Mouse (Mus musculus) forebrain, embryonic 11.5 days (tissue): ENCODE data around the gene Sprn. TPM values are rescaled to one million over a fixed set of nuclear protein-coding genes. Genes with fewer than 3 reads are reported as not detected.
"Not testable (repeated sequence)": the region's sequence is repeated elsewhere in the genome, so short reads cannot be mapped to it uniquely, and the experiment has no call there.

Experiments used
- ATAC-seq: fragments of 200-750 bp; cut with Nextera tagmentation; replicated peaks from 2 replicates; pipeline ENCODE4 v1.8.0; 2017; ENCODE audit warnings: moderate TSS enrichment; ENCODE audit not compliant: low FRiP score
- DNase-seq: peaks from one replicate; pipeline ENCODE4 v3.0.0-alpha.2; 2017; ENCODE audit warnings: low spot score
- H3K27ac ChIP-seq: fragments of 300-500 bp; sonication (generic); 2 replicates; pipeline ENCODE4 v1.5.1; 2014; ENCODE audit warnings: low read depth, low read length
- H3K27me3 ChIP-seq: fragments of 300-500 bp; sonication (generic); 2 replicates; pipeline ENCODE4 v1.6.1; 2014; ENCODE audit warnings: mild to moderate bottlenecking, low read length, mixed read lengths; ENCODE audit not compliant: control insufficient read depth, insufficient read depth
- H3K36me3 ChIP-seq: fragments of 300-500 bp; sonication (generic); 2 replicates; pipeline ENCODE4 v1.6.1; 2014; ENCODE audit warnings: mild to moderate bottlenecking, low read length, moderate library complexity, mixed read lengths; ENCODE audit not compliant: control insufficient read depth, insufficient read depth
- H3K4me1 ChIP-seq: fragments of 300-500 bp; sonication (generic); replicated peaks from 2 replicates; pipeline ENCODE4 v1.6.1; 2014; ENCODE audit warnings: low read length, mixed read lengths; ENCODE audit not compliant: control insufficient read depth, insufficient read depth
- H3K4me2 ChIP-seq: fragments of 300-500 bp; sonication (generic); 2 replicates; pipeline ENCODE4 v1.6.1; 2014; ENCODE audit warnings: low read depth, mild to moderate bottlenecking, low read length, moderate library complexity, mixed read lengths; ENCODE audit not compliant: severe bottlenecking
- H3K4me3 ChIP-seq: fragments of 300-500 bp; sonication (generic); 2 replicates; pipeline ENCODE4 v1.5.1; 2014; ENCODE audit warnings: low read depth, low read length
- H3K9ac ChIP-seq: fragments of 300-500 bp; sonication (generic); 2 replicates; pipeline ENCODE4 v1.6.1; 2014; ENCODE audit warnings: low read length
- H3K9me3 ChIP-seq: fragments of 300-500 bp; sonication (generic); 2 replicates; pipeline ENCODE4 v1.6.1; 2016; ENCODE audit warnings: low read length, mixed read lengths; ENCODE audit not compliant: control insufficient read depth
- WGBS: fragments of 180-500 bp; shearing (Covaris S2); extraction: QIAGEN DNeasy Blood & Tissue Kit; methylation state at CpG from one replicate; pipeline ENCODE4 v1.1.7; 2014; 5-methylcytosine and 5-hydroxymethylcytosine counted together
- polyA plus RNA-seq: library from polyadenylated mRNA; unstranded; fragments of >200 nt; fragmentation: Nextera tagmentation; extraction: Ambion mirVana; gene quantifications from 2 replicates; pipeline ENCODE4 v1.2.1, GENCODE M21; 2014

The Sprn gene
- polyA plus RNA-seq, 1 experiment from 2014 or later, result 0.68 TPM

- no peaks in the 10 kb centered on the region for H3K36me3 ChIP-seq
- peak; percentile 98 for DNase-seq
- no peaks in the 10 kb centered on the region for H3K27me3 ChIP-seq
- peak; percentile 98 for ATAC-seq
- peak within 1 kb of the TSS; percentile 96 for H3K9ac ChIP-seq
- peak within 1 kb of the TSS; percentile 85 for H3K4me2 ChIP-seq
- WGBS, result 2% methylated on average over 39 of the region's 39 CpGs
- H3K4me3 ChIP-seq, result peak within 1 kb of the TSS; percentile 72
- H3K9me3 ChIP-seq, result no peaks in the 10 kb centered on the region
- 0 out of 2 replicates have a peak, but pooled peaks cover 2% of the 10 kb centered on the region for H3K4me1 ChIP-seq
- peak within 1 kb of the TSS; percentile 46; the same call in 1 of the 2 replicates for H3K27ac ChIP-seq
Measured at GRCm38 (mm10) chr7:140137135-140138020, 17.3 kb downstream of the Sprn start, which contains the start of gene Mtg1. TSS of gene Mtg1 (plus strand) at chr7:140137564.

DNA sequence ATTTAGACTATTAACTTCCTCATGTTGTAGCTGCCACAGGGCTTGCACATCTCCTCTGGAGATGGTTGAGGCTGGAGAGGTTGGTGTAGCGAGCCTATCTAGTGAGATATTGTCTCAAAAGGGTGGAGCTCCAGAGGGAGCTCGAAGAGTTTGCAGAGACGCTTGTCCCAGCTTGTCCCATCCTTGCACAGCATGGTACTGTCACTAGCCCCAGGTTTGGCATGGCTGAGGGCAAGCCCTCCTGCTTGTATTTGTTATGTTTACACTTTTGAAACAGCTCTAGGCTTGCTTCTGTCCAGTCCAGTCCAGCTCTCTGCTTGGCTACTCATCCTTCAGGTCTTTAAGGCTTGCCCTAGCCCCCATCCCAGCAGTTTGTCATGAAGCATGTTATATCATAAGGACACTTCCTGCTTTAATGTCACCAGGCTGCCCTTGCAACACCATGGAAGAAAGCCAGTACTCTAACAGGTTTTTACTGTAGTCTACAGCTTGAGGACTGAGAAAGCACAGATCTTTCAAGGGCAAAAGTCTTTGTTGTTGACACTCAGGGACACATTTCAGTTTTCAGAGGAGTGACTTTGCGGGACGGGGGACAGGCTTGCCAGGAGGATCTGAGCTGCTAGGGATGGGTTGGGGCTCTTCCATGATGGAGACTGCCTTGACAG is 19.4 kb downstream of the Sprn start:
- H3K9me3 ChIP-seq, result no peaks in the 10 kb centered on the region
- no peak overlapping the region for H3K4me2 ChIP-seq
- H3K9ac ChIP-seq, result no peak overlapping the region
- no peaks in the 10 kb centered on the region for H3K36me3 ChIP-seq
- 93% methylated on average over 5 of the region's 5 CpGs for WGBS
- H3K27me3 ChIP-seq, result no peaks in the 10 kb centered on the region
- no peak overlapping the region for H3K4me3 ChIP-seq
- H3K27ac ChIP-seq, result no peak overlapping the region
- ATAC-seq, result no peak
- 0 out of 2 replicates have a peak, but pooled peaks cover 2% of the 10 kb centered on the region for H3K4me1 ChIP-seq
- DNase-seq, result no peak

DNA sequence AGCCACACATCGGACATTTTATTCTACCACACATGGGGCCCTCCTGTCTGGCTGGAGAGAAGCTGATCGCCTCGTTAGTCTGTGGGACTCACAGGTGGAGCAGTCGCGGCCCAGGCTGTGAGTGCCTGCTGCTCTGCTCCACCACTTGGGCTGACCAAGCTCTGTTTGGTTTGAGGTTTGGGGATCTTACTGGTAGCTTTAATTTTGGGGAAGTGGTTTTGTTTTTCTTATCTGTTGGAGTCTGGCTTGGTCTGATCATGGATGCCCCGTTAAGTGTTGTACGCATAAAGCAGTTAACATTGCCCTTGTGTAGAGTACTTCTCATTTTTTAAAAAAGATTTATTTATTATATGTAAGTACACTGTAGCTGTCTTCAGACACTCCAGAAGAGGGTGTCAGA is 20.6 kb downstream of the Sprn start:
- DNase-seq, H3K27ac ChIP-seq: not testable (repeated sequence)
- 91% methylated on average over 5 of the region's 7 CpGs for whole genome bisulfite sequencing

GRCm38 (mm10) chr7:140132184-140132583 is 22.5 kb downstream of the Sprn start:
- H3K36me3 ChIP-seq, H3K27me3 ChIP-seq, ATAC-seq, H3K9ac ChIP-seq, H3K27ac ChIP-seq, DNase-seq, H3K4me1 ChIP-seq, H3K9me3 ChIP-seq, H3K4me3 ChIP-seq, H3K4me2 ChIP-seq: not testable (repeated sequence)
- WGBS, result 93% methylated on average over 7 of the region's 7 CpGs

More for the DNA sequence above, 20.6 kb downstream of the Sprn start:
- ATAC-seq, H3K4me3 ChIP-seq, H3K4me2 ChIP-seq, H3K27me3 ChIP-seq, H3K9ac ChIP-seq, H3K36me3 ChIP-seq, H3K9me3 ChIP-seq, H3K4me1 ChIP-seq: not testable (repeated sequence)

GRCm38 (mm10) chr7:140127911-140128310 is 26.8 kb downstream of the Sprn start:
- Histone ChIP-seq H3K4me1 (peaks cover 3% of the 10 kb centered on the region; the same call in 1 of the 2 replicates), H3K36me3 (no peaks in the 10 kb centered on the region), H3K4me3 (no peak overlapping the region), H3K4me2 (no peak overlapping the region), H3K27me3 (no peaks in the 10 kb centered on the region), H3K9ac (no peak overlapping the region), H3K9me3 (no peaks in the 10 kb centered on the region), H3K27ac (no peak overlapping the region)
- ATAC-seq (no peak), DNase-seq (no peak)
- WGBS, result 85% methylated on average over 2 of the region's 2 CpGs

DNA sequence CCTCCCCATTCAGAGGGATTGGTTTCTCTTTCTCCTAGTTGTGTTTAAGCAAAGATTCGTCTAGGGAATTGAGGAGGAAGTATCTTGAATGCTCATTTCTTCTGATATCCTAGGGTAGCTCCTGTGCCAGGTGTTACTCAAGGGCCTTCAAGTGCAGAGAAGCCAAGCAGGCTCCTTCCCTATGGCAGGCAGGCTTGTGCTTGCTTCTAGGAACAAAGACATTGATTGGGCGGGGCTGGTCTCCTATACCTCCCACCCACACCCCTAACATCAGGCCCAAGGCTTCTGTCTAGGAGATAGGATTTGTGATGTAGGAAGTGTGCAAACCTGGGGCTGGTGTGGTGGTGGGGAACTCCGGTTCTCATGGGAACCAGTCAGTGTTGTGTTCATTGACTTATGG is 27.7 kb downstream of the Sprn start:
- H3K36me3 ChIP-seq, result no peaks in the 10 kb centered on the region
- no peak overlapping the region for H3K27ac ChIP-seq
- ATAC-seq, result no peak
- H3K4me2 ChIP-seq, result no peak overlapping the region
- H3K4me3 ChIP-seq, result no peak overlapping the region
- peaks cover 3% of the 10 kb centered on the region; the same call in 1 of the 2 replicates for H3K4me1 ChIP-seq
- WGBS, result 95% methylated on average over 3 of the region's 3 CpGs
- H3K27me3 ChIP-seq, result no peaks in the 10 kb centered on the region
- no peak overlapping the region for H3K9ac ChIP-seq
- DNase-seq, result no peak
- no peaks in the 10 kb centered on the region for H3K9me3 ChIP-seq

DNA sequence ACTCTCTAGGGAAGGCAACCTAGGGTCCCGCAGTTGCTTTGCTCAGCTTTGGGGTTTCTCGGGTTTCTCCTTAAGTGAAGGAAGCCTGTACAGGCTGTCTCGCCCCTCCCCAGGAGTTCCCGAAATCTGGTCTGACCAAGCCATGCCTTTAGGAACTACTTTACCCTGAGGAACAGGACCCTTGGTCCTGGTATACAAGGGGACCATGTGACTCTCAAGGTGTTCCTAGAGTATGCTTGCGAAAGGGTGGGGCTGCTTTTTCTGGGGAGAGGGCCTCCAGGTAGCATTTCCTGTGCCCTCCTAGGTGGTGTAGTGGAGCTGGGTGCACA is 28.7 kb downstream of the Sprn start:
- no peaks in the 10 kb centered on the region for H3K27me3 ChIP-seq
- peak overlapping the region; percentile 69 for H3K4me3 ChIP-seq
- H3K36me3 ChIP-seq, result no peaks in the 10 kb centered on the region
- H3K4me2 ChIP-seq, result peak overlapping the region; percentile 85
- H3K9me3 ChIP-seq, result no peaks in the 10 kb centered on the region
- 6% methylated on average over 5 of the region's 5 CpGs for WGBS
- H3K27ac ChIP-seq, result no peak overlapping the region
- no peak for DNase-seq
- H3K9ac ChIP-seq, result peak overlapping the region; percentile 76
- ATAC-seq, result peak; percentile 30; the same call in 1 of the 2 replicates
- H3K4me1 ChIP-seq, result peaks cover 3% of the 10 kb centered on the region; the same call in 1 of the 2 replicates

DNA sequence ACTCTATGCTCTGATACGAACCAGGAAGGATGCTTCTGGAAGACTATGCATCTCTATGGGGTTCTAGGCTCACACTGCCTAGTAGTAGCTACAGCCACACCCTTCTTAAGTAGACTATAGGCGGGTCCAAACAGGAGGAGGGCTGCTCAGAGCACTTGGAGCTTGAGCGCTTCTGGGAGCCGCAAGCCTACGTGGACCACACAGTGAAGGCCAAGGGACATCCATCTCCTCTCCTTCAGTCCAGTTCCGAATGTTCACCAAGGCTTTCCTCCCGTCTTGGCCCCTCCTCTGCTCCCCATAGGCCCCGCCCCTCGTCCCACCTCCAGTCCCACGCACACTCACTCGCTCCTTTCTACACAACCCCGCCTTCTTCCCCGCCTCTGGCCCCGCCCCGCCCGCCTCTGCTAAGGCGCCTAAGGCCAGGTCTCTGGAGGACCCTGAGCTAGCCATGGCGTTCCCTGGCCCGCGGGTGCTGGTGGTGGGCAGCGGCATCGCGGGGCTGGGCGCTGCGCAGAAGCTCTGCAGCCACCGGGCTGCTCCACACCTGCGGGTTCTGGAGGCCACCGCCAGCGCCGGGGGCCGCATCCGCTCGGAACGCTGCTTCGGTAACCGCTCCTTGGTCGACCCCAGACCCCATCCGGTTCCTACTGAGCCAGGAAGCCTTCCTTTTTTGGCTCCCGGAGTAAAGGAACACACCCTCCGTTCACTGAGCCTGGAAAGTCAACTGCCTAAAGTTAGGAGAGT is 29.2 kb downstream of the Sprn start:
- 2% methylated on average over 40 of the region's 40 CpGs for WGBS
- Histone ChIP-seq H3K36me3 (no peaks in the 10 kb centered on the region), H3K4me1 (peaks cover 3% of the 10 kb centered on the region; the same call in 1 of the 2 replicates), H3K27ac (no peak overlapping the region), H3K4me3 (peak overlapping the region; percentile 69), H3K9me3 (no peaks in the 10 kb centered on the region), H3K4me2 (peak overlapping the region; percentile 85), H3K9ac (peak overlapping the region; percentile 76), H3K27me3 (no peaks in the 10 kb centered on the region)
- DNase-seq, result peak; percentile 97
- ATAC-seq, result peak; percentile 99
